Mouse (Mus musculus): ENCODE measurements around the gene Theg.

DNA sequence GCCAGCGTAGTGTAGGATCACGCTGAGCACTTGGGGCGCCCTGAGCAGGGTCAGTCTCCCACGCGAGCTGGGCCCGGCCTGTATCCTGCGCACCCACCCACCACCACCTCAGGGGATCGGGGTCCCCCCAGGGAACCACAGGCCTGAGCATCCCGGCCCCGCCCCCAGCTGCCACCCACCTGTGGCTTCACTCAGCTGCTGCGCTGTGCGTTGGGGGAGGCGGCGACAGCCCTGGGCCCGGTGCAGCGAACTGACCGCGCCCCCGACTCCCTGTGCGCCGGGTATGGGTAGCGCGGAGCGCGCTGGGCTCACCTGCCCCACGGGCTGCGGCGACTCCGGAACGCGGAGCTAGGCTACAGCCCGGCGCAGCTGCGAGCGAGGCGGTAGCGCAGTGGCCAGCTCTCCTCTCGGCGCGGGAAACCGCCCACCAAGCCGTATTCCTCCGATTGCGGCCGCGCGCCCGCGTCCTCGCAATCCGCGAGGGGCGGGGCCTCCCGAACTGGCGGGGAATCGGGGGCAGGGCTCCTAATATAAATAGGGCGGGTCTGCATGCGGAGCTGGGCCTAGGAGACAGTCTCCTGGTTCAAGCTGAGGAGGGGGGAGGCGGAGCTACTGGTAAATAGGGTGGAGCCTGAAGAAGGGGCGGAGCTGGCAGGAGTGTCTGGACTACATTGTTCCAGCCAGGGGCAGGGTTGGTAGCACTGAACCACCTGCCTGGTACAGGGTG lies 26.6 kb upstream of the Theg start, which contains the start of gene C2cd4c:
- TF ChIP-seq CTCF (IDR thresholded peaks at IDR 0.05; ENCODE audit: borderline replicate concordance, insufficient read depth, low read depth, low read length): no peak
- TF ChIP-seq POLR2A (IDR thresholded peaks at IDR 0.05; ENCODE audit: borderline replicate concordance, insufficient read depth, low read length): no peak
